ENCODE assay signal across 10 mouse cellular contexts in the genomic region with DNA sequence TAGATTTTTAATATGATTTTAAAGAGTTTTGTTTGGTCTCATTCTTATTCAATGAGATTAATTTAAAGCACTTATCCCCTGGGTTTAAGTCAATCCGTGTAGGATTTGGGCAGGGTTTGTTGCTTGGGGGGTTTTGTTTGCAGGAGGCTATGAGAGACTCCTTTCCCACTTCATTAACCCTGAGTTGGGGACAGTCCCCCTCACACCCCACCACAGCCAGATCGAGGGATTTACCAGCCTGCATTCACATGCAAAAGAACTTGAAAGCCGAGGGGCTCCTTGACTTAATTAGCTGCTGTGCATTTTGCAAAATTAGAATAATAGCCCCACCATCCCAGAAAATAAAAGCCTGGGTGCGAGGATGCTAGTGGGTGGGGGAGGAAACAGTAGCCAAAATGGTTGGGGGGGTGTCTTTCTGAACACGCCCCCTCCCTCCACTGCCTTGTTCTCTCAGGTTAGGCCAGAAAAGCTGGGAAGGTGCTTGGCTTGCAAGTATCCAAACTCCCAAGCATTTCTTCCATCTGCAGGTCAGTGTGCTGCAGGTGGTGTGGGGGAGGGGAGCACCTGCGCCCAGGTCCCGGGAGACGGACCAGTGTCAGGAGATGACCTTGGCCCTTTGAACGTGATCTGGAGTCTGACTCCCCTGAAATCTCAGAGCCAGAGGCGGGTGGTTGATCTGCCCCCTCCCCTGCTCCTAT. TPM values are rescaled to one million over a fixed set of nuclear protein-coding genes. Genes with fewer than 3 reads are reported as not detected.
DNase-seq lines count a peak whose midpoint lies in the region; ATAC-seq and TF ChIP-seq lines count a peak whose summit lies in the region.
"Had no signal": no experiment of that assay in that cellular context is flagged by ENCODE, and none has a peak within 500 bp of the region (broad histone marks: within the 10 kb centered on the region; RNA-seq: fewer than 3 reads in every experiment).

No protein-coding gene starts in this region.

- peak overlapping the region; percentile 32 for H3K4me3 ChIP-seq in kidney, embryonic 16.5 days (ENCODE audit: low read length)
- H3K4me3 ChIP-seq in embryonic facial prominence, embryonic 15.5 days (replicated peaks), result 0 out of 2 replicates have a peak overlapping the region, but pooled peaks have one; percentile 15
- H3K4me3 ChIP-seq in hindbrain, postnatal 0 days (ENCODE audit: low read length), result no peak overlapping the region
- peak overlapping the region; percentile 41; the same call in 1 of the 2 replicates for H3K4me3 ChIP-seq in midbrain, embryonic 16.5 days (ENCODE audit: low read depth, low read length)
- H3K4me3 ChIP-seq: myocyte had no signal

- no peak for TF ChIP-seq CTCF in hindbrain, postnatal 0 days (IDR thresholded peaks at IDR 0.05; ENCODE audit: low read depth)

- H3K4me1 ChIP-seq in kidney, embryonic 16.5 days (ENCODE audit: insufficient read depth, low read length), result peaks cover 19% of the 10 kb centered on the region
- peaks cover 26% of the 10 kb centered on the region for H3K4me1 ChIP-seq in embryonic facial prominence, embryonic 15.5 days
- H3K4me1 ChIP-seq in hindbrain, postnatal 0 days (ENCODE audit: insufficient read depth, low read length), result 0 out of 2 replicates have a peak, but pooled peaks cover 7% of the 10 kb centered on the region
- peaks cover 24% of the 10 kb centered on the region for H3K4me1 ChIP-seq in midbrain, embryonic 16.5 days (ENCODE audit: control insufficient read depth, insufficient read depth, low read length)

- WGBS in kidney, embryonic 16.5 days, result 6% methylated on average over 10 of the region's 10 CpGs
- 5% methylated on average over 10 of the region's 10 CpGs for WGBS in embryonic facial prominence, embryonic 15.5 days
- WGBS in hindbrain, postnatal 0 days, result 8% methylated on average over 10 of the region's 10 CpGs
- WGBS in midbrain, embryonic 16.5 days, result 4% methylated on average over 10 of the region's 10 CpGs

- no peak for ATAC-seq in kidney, embryonic 16.5 days (ENCODE audit: low FRiP score, low TSS enrichment)
- ATAC-seq in embryonic facial prominence, embryonic 15.5 days (ENCODE audit: insufficient number of reproducible peaks, low FRiP score, low TSS enrichment, low read depth), result no peak
- no peak for ATAC-seq in hindbrain, postnatal 0 days
- no peak for ATAC-seq in midbrain, embryonic 16.5 days
- ATAC-seq in megakaryocyte progenitor cell, adult 5-6 weeks (replicated peaks; ENCODE audit: poor library complexity), result no peak
- ATAC-seq: Patski had no signal

- no peak overlapping the region for H3K27ac ChIP-seq in kidney, embryonic 16.5 days (ENCODE audit: low read length)
- H3K27ac ChIP-seq in embryonic facial prominence, embryonic 15.5 days (replicated peaks), result no peak overlapping the region
- H3K27ac ChIP-seq in hindbrain, postnatal 0 days, result no peak overlapping the region
- H3K27ac ChIP-seq in midbrain, embryonic 16.5 days (ENCODE audit: low read length), result peak overlapping the region; percentile 82

- peaks cover 67% of the 10 kb centered on the region for H3K27me3 ChIP-seq in kidney, embryonic 16.5 days (ENCODE audit: insufficient read depth, low read length)
- peaks cover 69% of the 10 kb centered on the region for H3K27me3 ChIP-seq in embryonic facial prominence, embryonic 15.5 days
- peaks cover 34% of the 10 kb centered on the region for H3K27me3 ChIP-seq in hindbrain, postnatal 0 days (ENCODE audit: insufficient read depth, low read length)
- H3K27me3 ChIP-seq in midbrain, embryonic 16.5 days (ENCODE audit: control insufficient read depth, insufficient read depth, low read depth, low read length), result peaks cover 57% of the 10 kb centered on the region
- H3K27me3 ChIP-seq: Patski had no signal

- no peak overlapping the region for H3K9ac ChIP-seq in kidney, embryonic 16.5 days (replicated peaks; ENCODE audit: low read length)
- no peak overlapping the region for H3K9ac ChIP-seq in embryonic facial prominence, embryonic 15.5 days
- H3K9ac ChIP-seq in hindbrain, postnatal 0 days (replicated peaks; ENCODE audit: low read length), result 0 out of 2 replicates have a peak overlapping the region, but pooled peaks have one; percentile 56
- H3K9ac ChIP-seq in midbrain, embryonic 16.5 days (ENCODE audit: low read depth, low read length), result peak overlapping the region; percentile 65

- no peak for DNase-seq in kidney, adult 11 months
- no peak for DNase-seq in hindbrain, postnatal 0 days (ENCODE audit: low spot score)
- DNase-seq in thymus, postnatal 0 days (ENCODE audit: low spot score), result no peak
- no peak for DNase-seq in layer of hippocampus, adult 9-11 months

- H3K36me3 ChIP-seq in kidney, embryonic 16.5 days (ENCODE audit: insufficient read depth, low read length), result peaks cover 7% of the 10 kb centered on the region; the same call in 1 of the 2 replicates
- peaks cover 13% of the 10 kb centered on the region; the same call in 1 of the 2 replicates for H3K36me3 ChIP-seq in embryonic facial prominence, embryonic 15.5 days
- peaks cover under 1% of the 10 kb centered on the region; the same call in 1 of the 2 replicates for H3K36me3 ChIP-seq in hindbrain, postnatal 0 days (ENCODE audit: insufficient read depth, low read length)
- peaks cover 3% of the 10 kb centered on the region; the same call in 1 of the 2 replicates for H3K36me3 ChIP-seq in midbrain, embryonic 16.5 days (ENCODE audit: control insufficient read depth, insufficient read depth, low read length)

- peak overlapping the region; percentile 50 for H3K4me2 ChIP-seq in kidney, embryonic 16.5 days (replicated peaks; ENCODE audit: low read depth, low read length)
- H3K4me2 ChIP-seq in embryonic facial prominence, embryonic 15.5 days (replicated peaks), result peak overlapping the region; percentile 31
- H3K4me2 ChIP-seq in hindbrain, postnatal 0 days (ENCODE audit: low read depth, low read length), result peak overlapping the region; percentile 52; the same call in 1 of the 2 replicates
- peak overlapping the region; percentile 49 for H3K4me2 ChIP-seq in midbrain, embryonic 16.5 days (ENCODE audit: low read length)

- no peaks in the 10 kb centered on the region for H3K9me3 ChIP-seq in kidney, embryonic 16.5 days (ENCODE audit: low read length)
- H3K9me3 ChIP-seq in embryonic facial prominence, embryonic 15.5 days (replicated peaks), result no peaks in the 10 kb centered on the region
- H3K9me3 ChIP-seq in hindbrain, postnatal 0 days (ENCODE audit: low read length), result no peaks in the 10 kb centered on the region
- H3K9me3 ChIP-seq in midbrain, embryonic 16.5 days (replicated peaks; ENCODE audit: control insufficient read depth, low read length, poor library complexity, severe bottlenecking), result no peaks in the 10 kb centered on the region

RNA-seq across cellular contexts. Expression of a gene that starts 8.6 kb away (rescaled TPM):
- polyA plus RNA-seq in kidney, embryonic 16.5 days (2015; fragmentation: Nextera tagmentation; extraction: Ambion mirVana), result not detected in 2 replicates
- 0.07 TPM in 1 of 2 replicates, not detected in the other for polyA plus RNA-seq in embryonic facial prominence, embryonic 15.5 days (2015; fragmentation: Nextera tagmentation; extraction: Ambion mirVana)
- 43.0 and 50.7 TPM in 2 replicates for total RNA-seq in hindbrain, postnatal 0 days (2014; rRNA removed)
- polyA plus RNA-seq in hindbrain, postnatal 0 days (2015; fragmentation: Nextera tagmentation; extraction: Ambion mirVana), result 51.1 and 52.1 TPM in 2 replicates
- 28.9 and 35.2 TPM in 2 replicates for polyA plus RNA-seq in midbrain, embryonic 16.5 days (2015; fragmentation: Nextera tagmentation; extraction: Ambion mirVana)
- not detected in 2 replicates for polyA plus RNA-seq in thymus, postnatal 0 days (2015; fragmentation: Nextera tagmentation; extraction: Ambion mirVana)
- total RNA-seq in megakaryocyte progenitor cell, adult 5-6 weeks (2015), result not detected in 2 replicates
- total RNA-seq in megakaryocyte progenitor cell, adult 5-6 weeks (2017), result 0.24 TPM in 1 of 2 replicates, not detected in the other

Comparison
In these comparisons a context has a peak if more than half of its experiments do, and no peak if none do; other contexts are left out.
1. H3K9ac ChIP-seq: peak in hindbrain, postnatal 0 days (single experiment) and midbrain, embryonic 16.5 days (single experiment); none in kidney, embryonic 16.5 days (single experiment) and embryonic facial prominence, embryonic 15.5 days (single experiment).
2. RNA of a gene that starts 8.6 kb away (polyA plus RNA-seq): 51.1 to 52.1 TPM in hindbrain, postnatal 0 days and 28.9 to 35.2 TPM in midbrain, embryonic 16.5 days; 0.07 TPM in embryonic facial prominence, embryonic 15.5 days, not detected in thymus, postnatal 0 days and not detected in kidney, embryonic 16.5 days; every median in the first group is over 10 times any median in the second.
3. Peak in every context shown above with its lines, with median percentiles within 50 percentile points of each other: H3K4me2 ChIP-seq.